7 mouse cellular contexts compared by ENCODE assay signal in the genomic region with DNA sequence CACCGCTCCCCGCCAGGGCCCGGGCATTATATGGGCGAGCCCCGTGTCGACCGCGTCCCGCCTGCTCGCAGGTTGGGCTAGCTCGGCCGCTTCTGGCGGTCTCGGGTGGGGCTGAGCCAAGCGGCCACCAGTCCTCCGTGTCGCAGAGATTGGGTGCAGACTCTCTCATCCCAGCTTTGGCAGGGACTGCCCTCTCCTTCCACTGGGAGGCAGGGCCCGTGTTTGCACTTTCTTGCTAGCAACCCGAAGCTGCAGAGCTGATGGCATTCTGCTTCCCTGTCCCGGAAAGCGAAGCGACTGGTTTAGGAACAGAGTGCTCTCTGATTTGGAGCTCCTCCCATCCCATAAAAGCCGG. TPM values are rescaled to one million over a fixed set of nuclear protein-coding genes. Genes with fewer than 3 reads are reported as not detected.
A peak's percentile ranks its signal among the peaks of the same experiment; 100 is the strongest.
DNase-seq lines count a peak whose midpoint lies in the region; ATAC-seq and TF ChIP-seq lines count a peak whose summit lies in the region.

No protein-coding gene starts in this region.

- peak overlapping the region; percentile 88 for H3K9ac ChIP-seq in lung, postnatal 0 days (replicated peaks; ENCODE audit: low read depth)
- peak overlapping the region; percentile 84 for H3K9ac ChIP-seq in hindbrain, embryonic 14.5 days

- no peak for TF ChIP-seq EP300 in lung, postnatal 0 days (IDR thresholded peaks at IDR 0.05)

- peak; percentile 81 for DNase-seq in lung, postnatal 0 days (ENCODE audit: low spot score)
- no peak for DNase-seq in lung, adult 18-20 months
- peak; percentile 23 for DNase-seq in c-Kit-positive CD71-positive TER-119-negative erythroid progenitor cells, embryonic 14.5 days (ENCODE audit: low read depth)
- DNase-seq in hindbrain, embryonic 14.5 days (ENCODE audit: low spot score), result peak; percentile 55
- DNase-seq in midbrain, embryonic 10.5 days (ENCODE audit: low spot score), result no peak
- no peak for DNase-seq in frontal cortex, adult 2 months (ENCODE audit: extremely low spot score in 1 of 2, low spot score in 1 of 2)

- peak overlapping the region; percentile 80 for H3K4me3 ChIP-seq in lung, postnatal 0 days (ENCODE audit: low read depth, low read length)
- peak overlapping the region; percentile 92 for H3K4me3 ChIP-seq in hindbrain, embryonic 14.5 days (replicated peaks; ENCODE audit: low read length)
- peak overlapping the region; percentile 85 for H3K4me3 ChIP-seq in midbrain, embryonic 10.5 days

- no peaks in the 10 kb centered on the region for H3K27me3 ChIP-seq in lung, postnatal 0 days (replicated peaks; ENCODE audit: insufficient read depth, low read length)
- no peaks in the 10 kb centered on the region for H3K27me3 ChIP-seq in hindbrain, embryonic 14.5 days (ENCODE audit: control insufficient read depth, insufficient read depth, low read length)
- no peaks in the 10 kb centered on the region for H3K27me3 ChIP-seq in midbrain, embryonic 10.5 days (ENCODE audit: low read depth, poor library complexity, severe bottlenecking)

- peak; percentile 17 for ATAC-seq in lung, postnatal 0 days
- ATAC-seq in hindbrain, embryonic 14.5 days (ENCODE audit: low FRiP score), result peak; percentile 22; the same call in 1 of the 2 replicates
- ATAC-seq in inflammation-experienced regulatory T-cells, adult 6 months, result no peak

- H3K9me3 ChIP-seq in lung, postnatal 0 days (ENCODE audit: low read length), result no peaks in the 10 kb centered on the region
- H3K9me3 ChIP-seq in hindbrain, embryonic 14.5 days (ENCODE audit: control insufficient read depth, low read length), result no peaks in the 10 kb centered on the region
- no peaks in the 10 kb centered on the region for H3K9me3 ChIP-seq in midbrain, embryonic 10.5 days (replicated peaks)

- peaks cover 25% of the 10 kb centered on the region; the same call in 1 of the 2 replicates for H3K36me3 ChIP-seq in lung, postnatal 0 days (ENCODE audit: insufficient read depth, low read length)
- H3K36me3 ChIP-seq in hindbrain, embryonic 14.5 days (replicated peaks; ENCODE audit: control insufficient read depth, insufficient read depth), result peaks cover 27% of the 10 kb centered on the region
- H3K36me3 ChIP-seq in midbrain, embryonic 10.5 days, result peaks cover 49% of the 10 kb centered on the region

- H3K27ac ChIP-seq in lung, postnatal 0 days (ENCODE audit: low read length), result peak overlapping the region; percentile 99
- H3K27ac ChIP-seq in hindbrain, embryonic 14.5 days, result peak overlapping the region; percentile 96
- H3K27ac ChIP-seq in midbrain, embryonic 10.5 days (replicated peaks), result peak overlapping the region; percentile 99

- peak overlapping the region; percentile 91 for H3K4me2 ChIP-seq in lung, postnatal 0 days (replicated peaks; ENCODE audit: low read depth, low read length)
- peak overlapping the region; percentile 90 for H3K4me2 ChIP-seq in hindbrain, embryonic 14.5 days (replicated peaks)

- under 1% methylated on average over 23 of the region's 23 CpGs for WGBS in lung, postnatal 0 days
- WGBS in hindbrain, embryonic 14.5 days, result under 1% methylated on average over 23 of the region's 23 CpGs
- under 1% methylated on average over 23 of the region's 23 CpGs for WGBS in midbrain, embryonic 10.5 days

- H3K4me1 ChIP-seq in lung, postnatal 0 days (ENCODE audit: insufficient read depth, low read depth, low read length), result peaks cover 10% of the 10 kb centered on the region
- peaks cover 32% of the 10 kb centered on the region for H3K4me1 ChIP-seq in hindbrain, embryonic 14.5 days (replicated peaks; ENCODE audit: control insufficient read depth, insufficient read depth, low read length)
- H3K4me1 ChIP-seq in midbrain, embryonic 10.5 days, result peaks cover 32% of the 10 kb centered on the region

- peak; percentile 36 for TF ChIP-seq CTCF in lung, postnatal 0 days (IDR thresholded peaks at IDR 0.05)

RNA-seq across cellular contexts. Expression of a gene that starts 0.5 kb away (rescaled TPM):
- 17.0 and 17.7 TPM in 2 replicates for polyA plus RNA-seq in lung, postnatal 0 days (2015; fragmentation: Nextera tagmentation; extraction: Ambion mirVana)
- polyA plus RNA-seq in hindbrain, embryonic 14.5 days (2014; fragmentation: Nextera tagmentation; extraction: Ambion mirVana), result 21.3 and 22.1 TPM in 2 replicates
- 21.2 and 23.4 TPM in 2 replicates for polyA plus RNA-seq in midbrain, embryonic 10.5 days (2016; fragmentation: Nextera tagmentation; extraction: Ambion mirVana)
- 25.1 and 30.4 TPM in 2 replicates for polyA plus RNA-seq in frontal cortex, adult 2 months (2012; rRNA removed)
- polyA plus RNA-seq in inflammation-experienced regulatory T-cells, adult 6 months (2017; shearing (Covaris generic)), result 10 to 100 TPM; 14.3 to 20.9 (median 14.6) TPM

RNA-seq across cellular contexts. Expression of a gene that starts 1.2 kb away (rescaled TPM):
- polyA plus RNA-seq in lung, postnatal 0 days (2015; fragmentation: Nextera tagmentation; extraction: Ambion mirVana), result 26.6 and 26.7 TPM in 2 replicates
- polyA plus RNA-seq in hindbrain, embryonic 14.5 days (2014; fragmentation: Nextera tagmentation; extraction: Ambion mirVana), result 34.6 and 35.5 TPM in 2 replicates
- polyA plus RNA-seq in midbrain, embryonic 10.5 days (2016; fragmentation: Nextera tagmentation; extraction: Ambion mirVana), result 61.5 and 62.4 TPM in 2 replicates
- 26.6 and 27.0 TPM in 2 replicates for polyA plus RNA-seq in frontal cortex, adult 2 months (2012; rRNA removed)
- 10 to 100 TPM; 42.7 to 62.0 (median 49.0) TPM for polyA plus RNA-seq in inflammation-experienced regulatory T-cells, adult 6 months (2017; shearing (Covaris generic))

Comparison
In these comparisons a context has a peak if more than half of its experiments do, and no peak if none do; other contexts are left out.
1. DNase-seq: peak in lung, postnatal 0 days (single experiment), c-Kit-positive CD71-positive TER-119-negative erythroid progenitor cells, embryonic 14.5 days (single experiment) and hindbrain, embryonic 14.5 days (single experiment); none in lung, adult 18-20 months (0 of 2), midbrain, embryonic 10.5 days (single experiment) and frontal cortex, adult 2 months (0 of 2).
2. Peak in every context shown above with its lines, with median percentiles within 50 percentile points of each other: H3K27ac ChIP-seq and H3K4me3 ChIP-seq.